Mouse (Mus musculus): ENCODE measurements at regions not wholly inside any gene's neighbourhood (a gene's known extent, or its start where the extent isn't known, plus 50 kb on each side); places are given as distances from the start of the nearest gene placed in this dataset.

DNA sequence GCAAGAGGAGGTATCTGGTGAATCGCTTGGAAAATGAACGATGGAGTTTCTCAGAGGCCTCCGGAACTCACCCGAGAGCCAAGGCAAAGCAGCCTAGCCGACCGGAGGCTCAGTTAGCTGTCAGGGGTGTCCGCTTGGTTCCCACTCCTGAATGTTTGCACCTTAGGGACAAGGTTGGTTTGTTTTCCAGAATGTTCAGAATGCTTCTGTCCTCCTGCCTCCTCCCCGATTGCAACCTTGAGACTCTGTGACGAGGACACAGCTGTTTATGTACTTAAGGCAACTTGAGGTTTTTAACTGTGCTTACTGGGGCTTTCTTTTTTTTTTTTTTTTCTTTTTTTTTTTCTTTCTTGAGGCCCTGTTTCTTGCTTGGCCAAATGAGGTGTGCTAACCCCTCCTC, 281.1 kb upstream of the Tbx3 start:
- H3K27ac ChIP-seq (ENCODE audit: low read depth, low read length) = no peak overlapping the region
- no peak for ATAC-seq (ENCODE audit: insufficient read depth, low FRiP score, low TSS enrichment)
- H3K4me3 ChIP-seq (ENCODE audit: low read depth, low read length) = no peak overlapping the region
- H3K9me3 ChIP-seq (ENCODE audit: control insufficient read depth, low read length) = no peaks in the 10 kb centered on the region
- H3K4me2 ChIP-seq (ENCODE audit: low read depth) = no peak overlapping the region
- H3K27me3 ChIP-seq (ENCODE audit: control insufficient read depth, insufficient read depth, low read length) = no peaks in the 10 kb centered on the region
- WGBS = 73% methylated on average over 9 of the region's 9 CpGs
- no peaks in the 10 kb centered on the region for H3K4me1 ChIP-seq (ENCODE audit: control insufficient read depth, insufficient read depth, low read length)
- H3K9ac ChIP-seq (ENCODE audit: low read length) = no peak overlapping the region
- H3K36me3 ChIP-seq (ENCODE audit: control insufficient read depth, insufficient read depth, low read length) = no peaks in the 10 kb centered on the region
- no peak for DNase-seq (ENCODE audit: low spot score)

DNA sequence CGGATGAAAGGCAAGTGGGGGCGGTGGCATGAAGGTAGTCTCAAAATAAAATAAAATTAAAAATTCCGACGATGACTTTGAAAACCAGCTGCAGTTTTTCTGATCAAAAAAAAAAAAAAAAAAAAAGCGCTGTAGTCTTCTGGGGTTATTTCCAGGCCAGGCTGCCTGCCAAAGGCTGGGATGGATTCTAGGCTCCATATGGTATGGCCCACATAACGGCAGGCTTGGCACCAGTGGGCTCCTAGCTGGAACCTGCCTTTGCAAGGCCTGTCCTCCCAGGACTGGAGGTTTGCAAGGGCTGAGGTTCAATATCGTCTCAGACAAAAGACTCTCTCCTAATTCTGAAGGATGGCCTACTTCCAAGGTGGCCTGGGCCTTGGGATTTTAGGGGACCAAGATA, 280.6 kb upstream of the Tbx3 start:
- H3K4me2 ChIP-seq (ENCODE audit: low read depth) = no peak overlapping the region
- 86% methylated on average over 7 of the region's 7 CpGs for WGBS
- ATAC-seq (ENCODE audit: insufficient read depth, low FRiP score, low TSS enrichment) = no peak
- no peak for DNase-seq (ENCODE audit: low spot score)
- H3K9ac ChIP-seq (ENCODE audit: low read length) = no peak overlapping the region
- no peaks in the 10 kb centered on the region for H3K27me3 ChIP-seq (ENCODE audit: control insufficient read depth, insufficient read depth, low read length)
- H3K9me3 ChIP-seq (ENCODE audit: control insufficient read depth, low read length) = no peaks in the 10 kb centered on the region
- H3K36me3 ChIP-seq (ENCODE audit: control insufficient read depth, insufficient read depth, low read length) = no peaks in the 10 kb centered on the region
- no peak overlapping the region for H3K4me3 ChIP-seq (ENCODE audit: low read depth, low read length)
- no peak overlapping the region for H3K27ac ChIP-seq (ENCODE audit: low read depth, low read length)
- H3K4me1 ChIP-seq (ENCODE audit: control insufficient read depth, insufficient read depth, low read length) = no peaks in the 10 kb centered on the region

DNA sequence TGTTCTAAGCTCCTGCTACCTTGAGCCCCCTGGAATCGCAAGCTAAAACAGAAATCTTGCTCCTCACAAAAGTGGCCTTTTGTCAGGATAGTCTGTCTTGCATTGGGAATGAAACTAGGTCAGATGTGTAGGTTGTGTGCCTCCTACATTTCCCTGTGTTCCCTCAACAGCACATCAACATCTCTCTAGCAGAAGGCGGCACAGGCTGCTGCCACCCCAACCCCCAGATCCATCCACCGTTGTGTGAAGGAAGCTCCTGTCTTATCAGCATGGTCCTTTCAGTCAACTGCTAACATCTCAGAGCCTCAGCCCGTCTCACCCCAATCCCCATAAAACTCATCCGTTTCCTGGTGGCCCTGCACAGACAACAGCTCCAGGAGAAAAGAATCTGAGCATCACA, 272.0 kb upstream of the Tbx3 start:
- no peak for ATAC-seq (ENCODE audit: insufficient read depth, low FRiP score, low TSS enrichment)
- H3K36me3 ChIP-seq (ENCODE audit: control insufficient read depth, insufficient read depth, low read length) = no peaks in the 10 kb centered on the region
- 74% methylated on average over 5 of the region's 5 CpGs for WGBS

DNA sequence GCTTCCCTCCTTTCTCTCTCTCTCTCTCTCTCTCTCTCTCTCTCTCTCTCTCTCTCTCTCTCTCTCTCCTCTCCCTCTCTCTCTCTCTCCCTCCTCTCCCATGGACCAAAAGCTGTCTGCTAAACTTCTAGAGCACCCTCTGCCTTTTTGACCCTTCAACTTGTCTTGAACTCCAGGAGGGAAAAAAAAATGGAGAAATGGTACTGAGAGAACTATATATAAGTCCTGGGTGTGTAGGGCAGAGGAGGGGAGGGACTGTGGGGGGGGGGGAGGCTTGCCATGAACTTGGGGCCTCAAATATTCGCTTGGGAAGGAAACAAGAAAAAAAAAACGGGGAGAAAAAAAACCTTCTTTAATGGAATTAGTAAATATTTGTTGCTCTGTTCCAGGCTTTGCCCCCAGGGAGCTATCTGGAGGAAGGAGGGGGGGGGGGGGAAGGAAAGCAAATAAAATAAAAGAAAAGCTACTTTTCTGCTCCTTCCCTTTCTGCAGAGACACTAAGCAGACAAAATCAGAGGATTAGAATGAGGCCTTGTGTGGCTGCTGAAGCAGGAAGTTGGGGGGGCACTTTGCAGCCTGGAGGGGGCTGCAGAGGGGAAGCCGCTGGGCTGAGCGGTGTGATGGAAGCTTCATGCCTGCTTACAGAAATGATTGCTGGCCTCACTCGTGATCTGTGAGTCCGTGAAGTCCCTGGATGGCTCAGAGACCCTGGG, 270.1 kb upstream of the Tbx3 start:
- Histone ChIP-seq H3K9ac (ENCODE audit: low read length) (0 out of 2 replicates have a peak overlapping the region, but pooled peaks have one; percentile 15), H3K4me1 (ENCODE audit: control insufficient read depth, insufficient read depth, low read length) (no peaks in the 10 kb centered on the region), H3K9me3 (ENCODE audit: control insufficient read depth, low read length) (0 out of 2 replicates have a peak, but pooled peaks cover 2% of the 10 kb centered on the region), H3K27me3 (ENCODE audit: control insufficient read depth, insufficient read depth, low read length) (no peaks in the 10 kb centered on the region), H3K4me2 (ENCODE audit: low read depth) (no peak overlapping the region), H3K36me3 (ENCODE audit: control insufficient read depth, insufficient read depth, low read length) (no peaks in the 10 kb centered on the region), H3K27ac (ENCODE audit: low read depth, low read length) (0 out of 2 replicates have a peak overlapping the region, but pooled peaks have one; percentile 1), H3K4me3 (ENCODE audit: low read depth, low read length) (no peak overlapping the region)
- peak; percentile 41 for DNase-seq (ENCODE audit: low spot score)
- ATAC-seq (ENCODE audit: insufficient read depth, low FRiP score, low TSS enrichment) = no peak
- 21% methylated on average over 6 of the region's 6 CpGs for WGBS

More for the DNA sequence above, 272.0 kb upstream of the Tbx3 start:
- Histone ChIP-seq H3K4me3 (ENCODE audit: low read depth, low read length) (no peak overlapping the region), H3K9ac (ENCODE audit: low read length) (no peak overlapping the region), H3K9me3 (ENCODE audit: control insufficient read depth, low read length) (0 out of 2 replicates have a peak, but pooled peaks cover 2% of the 10 kb centered on the region), H3K4me2 (ENCODE audit: low read depth) (no peak overlapping the region), H3K27ac (ENCODE audit: low read depth, low read length) (no peak overlapping the region), H3K27me3 (ENCODE audit: control insufficient read depth, insufficient read depth, low read length) (no peaks in the 10 kb centered on the region), H3K4me1 (ENCODE audit: control insufficient read depth, insufficient read depth, low read length) (no peaks in the 10 kb centered on the region)
- DNase-seq (ENCODE audit: low spot score) = no peak

DNA sequence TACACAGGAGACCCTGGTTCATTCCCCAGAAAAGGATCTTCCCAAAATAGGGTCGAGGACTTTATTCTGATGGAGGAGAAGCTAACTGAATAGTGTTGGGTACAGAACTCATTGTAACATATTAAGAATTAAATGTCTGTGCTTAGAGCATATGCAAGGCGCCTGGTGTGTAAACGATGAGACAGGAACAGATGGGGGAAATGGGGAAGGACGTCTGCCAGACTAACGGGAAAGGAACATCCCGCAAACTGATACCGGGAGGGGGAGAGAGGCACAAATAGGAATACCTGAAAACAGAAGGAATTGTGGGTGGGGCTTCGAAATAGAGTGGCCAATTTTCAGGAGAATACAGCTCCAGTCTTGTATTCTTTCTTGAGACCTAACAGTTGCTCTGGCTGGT, 268.6 kb upstream of the Tbx3 start:
- WGBS = 83% methylated on average over 8 of the region's 8 CpGs

DNA sequence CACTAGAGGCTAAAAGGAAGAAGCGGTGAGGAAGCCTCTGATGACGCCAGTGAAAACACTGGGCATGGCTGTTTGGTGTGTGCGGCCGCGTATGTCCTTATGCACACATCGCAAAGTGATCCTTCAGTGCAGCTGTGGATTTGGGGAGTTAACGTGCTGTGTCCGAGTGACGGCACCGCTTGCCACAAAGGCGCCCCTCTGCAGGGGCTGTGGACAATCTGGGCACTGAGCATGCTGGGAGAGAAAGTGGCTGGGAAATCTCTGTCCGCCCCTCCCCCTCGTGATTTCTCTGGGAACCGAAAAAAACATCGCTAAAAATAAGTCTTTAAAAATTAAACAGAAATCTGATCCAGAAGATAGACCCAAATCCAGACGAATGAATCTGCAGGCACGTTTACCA, 267.8 kb upstream of the Tbx3 start:
- Histone ChIP-seq H3K27ac (ENCODE audit: low read depth, low read length) (no peak overlapping the region), H3K4me2 (ENCODE audit: low read depth) (no peak overlapping the region), H3K9me3 (ENCODE audit: control insufficient read depth, low read length) (0 out of 2 replicates have a peak, but pooled peaks cover 2% of the 10 kb centered on the region), H3K4me1 (ENCODE audit: control insufficient read depth, insufficient read depth, low read length) (no peaks in the 10 kb centered on the region), H3K27me3 (ENCODE audit: control insufficient read depth, insufficient read depth, low read length) (no peaks in the 10 kb centered on the region), H3K4me3 (ENCODE audit: low read depth, low read length) (no peak overlapping the region), H3K36me3 (ENCODE audit: control insufficient read depth, insufficient read depth, low read length) (no peaks in the 10 kb centered on the region), H3K9ac (ENCODE audit: low read length) (no peak overlapping the region)
- WGBS = 76% methylated on average over 17 of the region's 17 CpGs
- ATAC-seq (ENCODE audit: insufficient read depth, low FRiP score, low TSS enrichment) (no peak), DNase-seq (ENCODE audit: low spot score) (no peak)

More for the DNA sequence above, 268.6 kb upstream of the Tbx3 start:
- Histone ChIP-seq H3K27ac (ENCODE audit: low read depth, low read length) (no peak overlapping the region), H3K9me3 (ENCODE audit: control insufficient read depth, low read length) (0 out of 2 replicates have a peak, but pooled peaks cover 2% of the 10 kb centered on the region), H3K27me3 (ENCODE audit: control insufficient read depth, insufficient read depth, low read length) (no peaks in the 10 kb centered on the region), H3K36me3 (ENCODE audit: control insufficient read depth, insufficient read depth, low read length) (no peaks in the 10 kb centered on the region), H3K4me3 (ENCODE audit: low read depth, low read length) (no peak overlapping the region), H3K9ac (ENCODE audit: low read length) (no peak overlapping the region), H3K4me1 (ENCODE audit: control insufficient read depth, insufficient read depth, low read length) (no peaks in the 10 kb centered on the region), H3K4me2 (ENCODE audit: low read depth) (no peak overlapping the region)
- no peak for DNase-seq (ENCODE audit: low spot score)
- no peak for ATAC-seq (ENCODE audit: insufficient read depth, low FRiP score, low TSS enrichment)

DNA sequence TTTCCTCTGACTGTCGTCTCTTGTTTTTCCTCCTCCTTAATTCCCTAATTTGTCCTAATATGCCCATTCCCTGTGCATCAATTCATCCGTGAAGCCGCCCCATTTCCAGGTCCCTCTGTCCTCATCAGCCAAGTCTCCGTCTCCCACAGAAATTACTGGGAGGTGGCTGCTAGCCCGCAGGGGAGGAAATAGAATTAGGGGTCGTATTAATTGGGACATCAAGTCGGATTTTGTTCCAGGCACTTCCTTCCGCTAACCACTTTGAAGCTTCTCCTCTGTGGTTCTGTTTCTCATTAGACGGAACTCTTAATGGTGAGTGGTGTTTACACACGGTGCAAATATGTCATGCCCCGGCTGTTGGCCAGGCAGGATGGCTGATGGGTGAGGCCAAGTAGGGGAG, 259.5 kb upstream of the Tbx3 start:
- DNase-seq (ENCODE audit: low spot score) (no peak), ATAC-seq (ENCODE audit: insufficient read depth, low FRiP score, low TSS enrichment) (no peak)
- H3K4me1 ChIP-seq (ENCODE audit: control insufficient read depth, insufficient read depth, low read length) = no peaks in the 10 kb centered on the region
- H3K9ac ChIP-seq (ENCODE audit: low read length) = no peak overlapping the region
- no peak overlapping the region for H3K4me3 ChIP-seq (ENCODE audit: low read depth, low read length)
- H3K36me3 ChIP-seq (ENCODE audit: control insufficient read depth, insufficient read depth, low read length) = no peaks in the 10 kb centered on the region
- no peak overlapping the region for H3K4me2 ChIP-seq (ENCODE audit: low read depth)
- 69% methylated on average over 11 of the region's 11 CpGs for WGBS
- H3K27ac ChIP-seq (ENCODE audit: low read depth, low read length) = no peak overlapping the region
- no peaks in the 10 kb centered on the region for H3K9me3 ChIP-seq (ENCODE audit: control insufficient read depth, low read length)
- H3K27me3 ChIP-seq (ENCODE audit: control insufficient read depth, insufficient read depth, low read length) = no peaks in the 10 kb centered on the region

DNA sequence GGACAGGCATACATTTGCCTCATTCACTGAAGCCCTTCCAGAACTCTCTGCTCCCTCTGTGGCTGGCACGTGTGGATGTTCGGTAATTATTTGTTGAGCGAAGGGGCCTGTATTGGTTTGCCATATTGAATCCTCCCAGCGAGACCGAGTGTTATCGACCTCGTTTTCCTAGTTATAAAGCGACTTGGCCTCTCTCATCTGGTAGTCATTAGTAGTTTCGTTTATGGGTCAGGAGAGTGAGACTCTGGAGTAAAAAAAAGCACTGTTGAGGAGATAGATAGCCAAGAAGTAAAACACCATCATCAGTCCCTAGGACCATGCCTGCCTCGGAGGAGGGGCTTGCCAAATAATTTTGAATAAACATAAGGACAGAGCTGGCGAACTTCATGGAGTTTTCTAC, 254.6 kb upstream of the Tbx3 start:
- no peaks in the 10 kb centered on the region for H3K4me1 ChIP-seq (ENCODE audit: control insufficient read depth, insufficient read depth, low read length)
- no peak overlapping the region for H3K27ac ChIP-seq (ENCODE audit: low read depth, low read length)
- no peak overlapping the region for H3K9ac ChIP-seq (ENCODE audit: low read length)
- DNase-seq (ENCODE audit: low spot score) = no peak
- no peak overlapping the region for H3K4me2 ChIP-seq (ENCODE audit: low read depth)
- H3K4me3 ChIP-seq (ENCODE audit: low read depth, low read length) = no peak overlapping the region
- no peaks in the 10 kb centered on the region for H3K9me3 ChIP-seq (ENCODE audit: control insufficient read depth, low read length)
- no peak for ATAC-seq (ENCODE audit: insufficient read depth, low FRiP score, low TSS enrichment)
- H3K36me3 ChIP-seq (ENCODE audit: control insufficient read depth, insufficient read depth, low read length) = no peaks in the 10 kb centered on the region
- WGBS = 69% methylated on average over 11 of the region's 11 CpGs
- H3K27me3 ChIP-seq (ENCODE audit: control insufficient read depth, insufficient read depth, low read length) = no peaks in the 10 kb centered on the region

DNA sequence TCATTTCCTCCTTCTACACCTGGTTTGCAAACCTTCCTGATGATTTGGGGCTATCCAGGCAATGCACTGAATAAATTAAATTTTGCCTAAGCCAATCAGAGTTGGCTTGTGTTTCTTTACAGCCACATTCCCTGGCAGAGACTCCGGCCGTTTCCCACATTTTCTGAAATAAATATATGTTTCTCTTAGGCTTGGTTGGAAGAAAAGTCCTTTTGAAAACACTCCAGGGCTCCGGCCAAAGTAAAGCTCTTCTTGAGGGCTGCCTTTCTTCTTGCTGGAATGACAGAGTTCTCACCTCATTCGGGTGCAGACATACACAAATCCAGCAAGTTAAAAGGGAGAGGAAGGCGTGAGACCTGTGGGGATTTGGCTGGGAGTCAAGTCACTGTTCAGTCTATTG, 252.0 kb upstream of the Tbx3 start:
- no peak for ATAC-seq (ENCODE audit: insufficient read depth, low FRiP score, low TSS enrichment)
- Histone ChIP-seq H3K36me3 (ENCODE audit: control insufficient read depth, insufficient read depth, low read length) (no peaks in the 10 kb centered on the region), H3K27me3 (ENCODE audit: control insufficient read depth, insufficient read depth, low read length) (no peaks in the 10 kb centered on the region), H3K4me1 (ENCODE audit: control insufficient read depth, insufficient read depth, low read length) (no peaks in the 10 kb centered on the region), H3K9me3 (ENCODE audit: control insufficient read depth, low read length) (no peaks in the 10 kb centered on the region), H3K9ac (ENCODE audit: low read length) (no peak overlapping the region), H3K4me2 (ENCODE audit: low read depth) (no peak overlapping the region), H3K27ac (ENCODE audit: low read depth, low read length) (no peak overlapping the region), H3K4me3 (ENCODE audit: low read depth, low read length) (no peak overlapping the region)
- DNase-seq (ENCODE audit: low spot score) = no peak
- 75% methylated on average over 5 of the region's 5 CpGs for WGBS

Measured in neural tube, embryonic 11.5 days (tissue).